Mouse (Mus musculus) E14TG2a.4 (cell line): ENCODE measurements around the gene Gm8890.
"Not testable (repeated sequence)": the region's sequence is repeated elsewhere in the genome, so short reads cannot be mapped to it uniquely, and the experiment has no call there.

ENCODE experiments used
- H3K27me3 ChIP-seq: 2 replicates; pipeline ENCODE4 v1.6.1; 2014; ENCODE audit warnings: low read length, control low read depth; ENCODE audit not compliant: insufficient read depth
- H3K36me3 ChIP-seq: 2 replicates; pipeline ENCODE4 v1.6.1; 2014; ENCODE audit warnings: low read length, control low read depth; ENCODE audit not compliant: insufficient read depth
- H3K4me1 ChIP-seq: replicated peaks from 2 replicates; pipeline ENCODE4 v1.6.1; 2014; ENCODE audit warnings: low read depth, low read length, control low read depth
- H3K4me3 ChIP-seq: replicated peaks from 2 replicates; pipeline ENCODE4 v1.5.1; 2014; ENCODE audit warnings: mild to moderate bottlenecking, low read length
- H3K9me3 ChIP-seq: 2 replicates; pipeline ENCODE4 v1.6.1; 2014; ENCODE audit warnings: low read length, control low read depth

The Gm8890 gene

GRCm38 (mm10) chr5:11255733-11256132 is at the start of gene Gm8890:
Gene Gm8890 (plus strand): TSS chr5:11256033.
- not testable (repeated sequence) for H3K4me3 ChIP-seq, H3K27me3 ChIP-seq, H3K4me1 ChIP-seq, H3K36me3 ChIP-seq, H3K9me3 ChIP-seq

DNA sequence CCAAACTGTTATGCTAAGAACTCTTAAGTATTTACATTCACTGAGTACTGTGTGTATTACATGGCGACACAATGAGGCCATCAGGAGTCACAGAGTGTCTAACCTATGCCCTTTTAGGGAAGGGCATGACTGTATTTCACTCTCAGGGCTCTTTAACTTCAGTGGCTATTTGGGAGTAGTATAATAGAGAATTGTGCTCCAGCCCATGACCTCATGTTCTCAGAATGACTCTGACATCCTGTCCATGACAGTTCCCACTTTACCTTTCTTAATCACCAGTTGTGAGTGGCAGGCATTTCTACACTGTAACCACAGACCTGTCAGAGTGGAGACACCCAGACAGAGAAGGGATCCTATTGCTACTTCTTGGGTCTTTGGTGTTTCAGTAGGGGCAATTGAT is 388 bp downstream of the Gm8890 start:
- not testable (repeated sequence) for H3K4me3 ChIP-seq, H3K4me1 ChIP-seq, H3K36me3 ChIP-seq, H3K9me3 ChIP-seq, H3K27me3 ChIP-seq
